Mouse (Mus musculus) limb, embryonic 14.5 days (tissue): ENCODE results near the gene Dnaic2. TPM values are rescaled to one million over a fixed set of nuclear protein-coding genes. Genes with fewer than 3 reads are reported as not detected.

Experiments
- ATAC-seq: fragments of 200-750 bp; cut with Nextera tagmentation; 2 replicates; pipeline ENCODE4 v1.8.0; 2017; ENCODE audit warnings: low read depth, moderate number of reproducible peaks, moderate TSS enrichment; ENCODE audit not compliant: low FRiP score
- DNase-seq: peaks from one replicate; pipeline ENCODE4 v3.0.0-alpha.2; 2015; ENCODE audit warnings: low spot score
- H3K27ac ChIP-seq: fragments of 300-500 bp; sonication (generic); replicated peaks from 2 replicates; pipeline ENCODE4 v1.5.1; 2014; ENCODE audit warnings: low read depth, mild to moderate bottlenecking, low read length, moderate library complexity, mixed read lengths
- H3K27me3 ChIP-seq: fragments of 300-500 bp; sonication (generic); 2 replicates; pipeline ENCODE4 v1.6.1; 2014; ENCODE audit warnings: low read length, mixed read lengths; ENCODE audit not compliant: control insufficient read depth, insufficient read depth
- H3K36me3 ChIP-seq: fragments of 300-500 bp; sonication (generic); 2 replicates; pipeline ENCODE4 v1.6.1; 2014; ENCODE audit warnings: mild to moderate bottlenecking, low read length, moderate library complexity, mixed read lengths; ENCODE audit not compliant: control insufficient read depth, insufficient read depth
- H3K4me1 ChIP-seq: fragments of 300-500 bp; sonication (generic); 2 replicates; pipeline ENCODE4 v1.6.1; 2014; ENCODE audit warnings: antibody characterized with exemption, low read length, mixed read lengths; ENCODE audit not compliant: control insufficient read depth, insufficient read depth
- H3K4me2 ChIP-seq: fragments of 300-500 bp; sonication (generic); replicated peaks from 2 replicates; pipeline ENCODE4 v1.6.1; 2014; ENCODE audit warnings: low read depth, mild to moderate bottlenecking, low read length, moderate library complexity; ENCODE audit not compliant: severe bottlenecking
- H3K4me3 ChIP-seq: fragments of 300-500 bp; sonication (generic); replicated peaks from 2 replicates; pipeline ENCODE4 v1.5.1; 2014; ENCODE audit warnings: low read length
- H3K9ac ChIP-seq: fragments of 300-500 bp; sonication (generic); 2 replicates; pipeline ENCODE4 v1.6.1; 2014; ENCODE audit warnings: mild to moderate bottlenecking, low read depth, low read length, moderate library complexity; ENCODE audit not compliant: severe bottlenecking
- H3K9me3 ChIP-seq: fragments of 300-500 bp; sonication (generic); 2 replicates; pipeline ENCODE4 v1.6.1; 2016; ENCODE audit warnings: low read length; ENCODE audit not compliant: control insufficient read depth
- POLR2A ChIP-seq: fragments of 200-500 bp; IDR thresholded peaks from 2 replicates; pipeline ENCODE4 v1.8.0; 2012; ENCODE audit warnings: inconsistent platforms, mild to moderate bottlenecking, moderate library complexity, borderline replicate concordance; ENCODE audit not compliant: insufficient read depth, insufficient read length; ENCODE audit errors: extremely low read depth
- WGBS: fragments of 180-500 bp; shearing (Covaris S2); extraction: QIAGEN DNeasy Blood & Tissue Kit; methylation state at CpG from one replicate; pipeline ENCODE4 v1.1.7; 2014; 5-methylcytosine and 5-hydroxymethylcytosine counted together
- polyA plus RNA-seq, 2 experiments: library from polyadenylated mRNA; depleted of rRNA in 1 of 2; stranded (reverse) in 1 of 2; unstranded in 1 of 2; fragments of >200 nt; fragmentation: Nextera tagmentation in 1 of 2; extraction: Ambion mirVana in 1 of 2; gene quantifications; 2 replicates each; pipeline versions ENCODE4 v1.2.1 to v1.2.3; 2012 to 2014

The Dnaic2 gene
- polyA plus RNA-seq, 2 experiments, result 0.55 to 1.6 TPM

DNA sequence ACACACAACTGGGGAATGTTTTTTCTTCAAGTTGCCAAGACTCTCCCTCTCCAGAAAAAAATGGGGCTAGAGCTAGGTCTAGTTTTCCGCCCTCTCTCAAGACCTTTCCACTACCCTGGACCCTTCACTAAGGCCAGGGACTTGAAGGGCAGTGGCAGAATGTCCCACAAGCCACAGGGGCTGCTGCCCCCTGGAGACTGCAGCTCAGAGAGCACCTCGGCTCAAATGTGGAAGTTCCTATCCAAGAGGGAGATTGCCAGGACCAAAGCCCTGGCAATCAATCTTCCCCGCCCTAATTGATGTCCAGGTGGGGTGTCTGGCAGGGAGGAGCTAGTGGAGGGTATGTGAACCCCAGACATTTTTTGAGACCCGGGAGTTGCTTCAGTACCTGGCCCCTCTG, 63.6 kb downstream of the Dnaic2 start:
- no peak for DNase-seq
- Histone ChIP-seq H3K9ac (no peak overlapping the region), H3K4me1 (peaks cover 7% of the 10 kb centered on the region; the same call in 1 of the 2 replicates), H3K27ac (no peak overlapping the region), H3K27me3 (peaks cover 81% of the 10 kb centered on the region), H3K4me2 (no peak overlapping the region), H3K36me3 (no peaks in the 10 kb centered on the region), H3K4me3 (no peak overlapping the region), H3K9me3 (no peaks in the 10 kb centered on the region)
- 25% methylated on average over 4 of the region's 4 CpGs for WGBS
- no peak for TF ChIP-seq POLR2A
- no peak for ATAC-seq

DNA sequence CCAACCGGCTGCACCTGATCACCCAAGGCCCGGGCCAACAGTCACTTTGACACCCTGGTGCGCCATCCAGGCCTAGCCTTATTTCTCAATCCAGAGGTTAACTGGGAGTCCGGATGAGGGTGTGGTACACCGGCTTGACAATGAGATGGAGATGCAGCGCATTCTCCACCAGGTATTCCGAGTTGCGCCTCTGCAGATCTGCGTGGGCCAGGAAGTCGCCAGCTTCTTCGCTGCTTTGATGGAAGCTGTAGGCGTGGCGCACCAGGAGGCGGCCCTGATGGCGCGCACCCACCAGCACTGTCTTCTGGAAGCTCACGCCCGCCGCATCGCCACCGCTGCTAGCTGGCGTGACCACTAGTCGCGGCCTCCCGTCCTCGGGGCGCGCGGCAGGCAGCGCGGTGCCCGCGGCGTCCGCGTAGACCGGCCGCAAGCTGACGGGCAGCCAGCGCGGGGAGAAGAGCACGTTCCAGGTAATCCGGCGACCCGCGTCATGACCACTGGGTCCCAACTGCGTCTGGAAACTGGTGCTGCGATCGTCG, 64.2 kb downstream of the Dnaic2 start:
- WGBS, result 3% methylated on average over 49 of the region's 50 CpGs
- peaks cover 75% of the 10 kb centered on the region for H3K27me3 ChIP-seq
- H3K4me1 ChIP-seq, result peaks cover 7% of the 10 kb centered on the region; the same call in 1 of the 2 replicates
- no peak overlapping the region for H3K27ac ChIP-seq
- no peaks in the 10 kb centered on the region for H3K36me3 ChIP-seq
- ATAC-seq (no peak), DNase-seq (no peak)
- H3K9me3 ChIP-seq, result no peaks in the 10 kb centered on the region
- peak overlapping the region; percentile 87 for H3K4me2 ChIP-seq
- no peak for TF ChIP-seq POLR2A
- H3K4me3 ChIP-seq, result peak overlapping the region; percentile 45
- H3K9ac ChIP-seq, result 0 out of 2 replicates have a peak overlapping the region, but pooled peaks have one; percentile 16

DNA sequence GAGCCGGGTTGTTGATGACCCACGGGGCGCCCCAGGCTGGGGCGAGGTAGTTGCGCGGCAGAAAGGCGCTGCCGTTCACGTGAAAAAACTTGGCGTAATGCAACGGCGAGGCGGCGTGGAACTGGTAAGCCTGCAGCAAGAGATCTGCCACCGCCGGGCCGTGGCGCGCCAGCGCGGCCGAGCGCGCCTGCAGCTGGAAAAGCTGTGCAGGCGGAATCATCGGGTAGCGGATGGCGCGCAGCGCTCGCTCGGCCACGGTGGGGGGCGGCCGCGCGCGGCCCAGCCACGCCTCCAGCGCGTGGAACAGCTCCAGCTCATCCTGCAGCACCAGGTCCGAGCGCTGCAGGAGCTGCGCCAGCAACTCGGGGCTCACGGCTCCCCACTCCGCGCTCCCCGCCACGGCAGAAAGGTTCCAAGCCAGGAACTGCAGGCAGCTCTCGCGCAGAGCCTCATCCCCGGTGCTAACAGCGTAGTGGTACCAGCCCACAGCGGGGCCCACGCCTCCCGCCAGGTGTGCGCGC, 64.7 kb downstream of the Dnaic2 start:
- 1% methylated on average over 29 of the region's 59 CpGs for WGBS
- peaks cover 70% of the 10 kb centered on the region for H3K27me3 ChIP-seq
- H3K4me3 ChIP-seq, result peak overlapping the region; percentile 45
- H3K4me1 ChIP-seq, result peaks cover 7% of the 10 kb centered on the region; the same call in 1 of the 2 replicates
- H3K27ac ChIP-seq, result no peak overlapping the region
- H3K9ac ChIP-seq, result 0 out of 2 replicates have a peak overlapping the region, but pooled peaks have one; percentile 16
- no peak for TF ChIP-seq POLR2A
- no peak for ATAC-seq
- peak overlapping the region; percentile 87 for H3K4me2 ChIP-seq
- DNase-seq, result peak; percentile 40
- no peaks in the 10 kb centered on the region for H3K36me3 ChIP-seq
- H3K9me3 ChIP-seq, result no peaks in the 10 kb centered on the region

DNA sequence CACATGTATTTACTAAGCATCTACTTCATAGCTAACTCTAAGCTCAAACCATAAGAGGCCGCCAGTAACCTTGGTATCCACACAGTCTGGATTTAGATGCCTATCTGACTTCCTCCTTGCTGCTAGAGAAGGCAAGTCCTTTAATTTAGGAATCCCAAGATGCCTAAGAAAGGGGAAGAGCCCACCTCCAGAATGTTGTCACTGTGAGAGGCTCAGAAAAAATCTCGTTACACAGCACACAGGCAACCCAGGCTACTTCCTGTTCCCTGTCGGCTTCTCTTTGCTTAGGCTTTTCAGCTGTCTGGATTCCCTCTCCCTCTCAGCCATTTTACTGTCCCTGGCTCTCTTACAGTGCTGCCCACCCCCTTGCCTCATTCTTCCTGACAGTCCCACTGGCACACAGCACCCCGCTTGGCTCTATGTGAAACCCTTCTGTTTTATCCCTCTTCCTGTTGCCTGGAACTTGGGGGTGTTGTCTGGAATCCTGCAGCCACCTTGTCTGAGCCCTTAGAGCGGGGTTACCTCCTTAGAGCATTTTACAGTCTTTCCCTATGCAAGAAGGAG, 65.8 kb downstream of the Dnaic2 start:
- H3K36me3 ChIP-seq, result no peaks in the 10 kb centered on the region
- no peak overlapping the region for H3K4me3 ChIP-seq
- no peak overlapping the region for H3K9ac ChIP-seq
- no peak overlapping the region for H3K4me2 ChIP-seq
- no peaks in the 10 kb centered on the region for H3K9me3 ChIP-seq
- H3K27ac ChIP-seq, result no peak overlapping the region
- ATAC-seq (no peak), DNase-seq (no peak)
- peaks cover 60% of the 10 kb centered on the region for H3K27me3 ChIP-seq
- H3K4me1 ChIP-seq, result peaks cover 7% of the 10 kb centered on the region; the same call in 1 of the 2 replicates
- TF ChIP-seq POLR2A, result no peak
- 33% methylated on average over 5 of the region's 5 CpGs for WGBS

DNA sequence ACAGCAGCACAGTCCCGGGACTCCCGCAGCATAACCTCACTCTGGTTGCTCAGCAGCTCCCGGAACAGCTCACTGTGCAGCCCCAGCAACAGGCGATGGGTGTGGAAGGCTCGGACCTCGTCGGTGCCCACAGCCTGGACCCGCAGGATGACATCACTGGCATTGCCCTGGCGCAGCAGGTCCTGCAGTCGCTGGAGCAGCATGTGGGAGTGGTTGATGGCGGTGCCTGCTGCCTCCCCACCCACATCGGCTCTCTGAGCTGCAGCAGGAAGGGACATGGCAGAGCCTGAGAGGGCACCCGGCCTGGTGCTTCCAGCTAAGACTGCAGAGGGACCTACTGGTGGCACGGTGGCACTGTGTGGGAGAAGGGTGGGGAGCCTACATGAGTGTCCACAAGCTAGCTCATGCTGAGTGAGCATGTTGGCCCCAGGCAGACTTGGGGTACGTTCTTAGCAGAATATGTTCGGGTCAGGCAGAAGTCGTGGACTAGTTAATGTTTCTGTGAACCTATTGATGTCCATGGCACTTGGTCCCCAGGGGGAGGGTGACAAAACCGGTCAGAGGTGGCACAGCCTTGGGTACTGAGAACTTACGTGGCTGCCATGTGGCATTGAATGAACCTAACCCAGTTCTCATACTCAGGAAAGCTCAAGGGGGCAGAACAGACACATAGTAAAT, 66.8 kb downstream of the Dnaic2 start:
- Histone ChIP-seq H3K36me3 (no peaks in the 10 kb centered on the region), H3K27me3 (peaks cover 51% of the 10 kb centered on the region), H3K4me1 (peaks cover 7% of the 10 kb centered on the region; the same call in 1 of the 2 replicates), H3K4me2 (no peak overlapping the region), H3K27ac (no peak overlapping the region), H3K9me3 (no peaks in the 10 kb centered on the region), H3K4me3 (no peak overlapping the region), H3K9ac (no peak overlapping the region)
- DNase-seq (no peak), ATAC-seq (no peak)
- WGBS, result 71% methylated on average over 19 of the region's 19 CpGs
- no peak for TF ChIP-seq POLR2A
